Mouse (Mus musculus): Measurements from ENCODE around the gene Hoxb7.

Hoxb7 gene

DNA sequence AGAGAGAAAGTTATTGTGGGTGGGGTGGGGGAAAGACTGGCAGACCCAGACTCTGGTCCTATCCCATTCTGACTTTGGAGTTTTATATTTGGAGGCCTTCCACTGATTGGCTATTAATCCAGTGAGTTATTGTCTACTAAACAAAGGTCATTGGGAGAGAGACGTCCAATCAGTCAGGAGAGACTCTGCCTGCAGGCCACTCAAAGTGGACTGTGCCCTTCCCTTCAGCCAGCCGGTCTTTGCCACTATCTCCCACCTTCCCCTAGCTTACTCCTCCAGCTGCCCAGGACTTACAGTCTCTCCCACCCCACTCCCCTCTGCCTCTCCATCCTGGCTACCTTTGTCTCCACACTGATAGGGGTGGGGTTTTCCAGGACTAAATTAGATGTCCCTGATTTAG lies 50.2 kb downstream of the Hoxb7 start:
- DNase-seq (ENCODE audit: low spot score) = no peak

DNA sequence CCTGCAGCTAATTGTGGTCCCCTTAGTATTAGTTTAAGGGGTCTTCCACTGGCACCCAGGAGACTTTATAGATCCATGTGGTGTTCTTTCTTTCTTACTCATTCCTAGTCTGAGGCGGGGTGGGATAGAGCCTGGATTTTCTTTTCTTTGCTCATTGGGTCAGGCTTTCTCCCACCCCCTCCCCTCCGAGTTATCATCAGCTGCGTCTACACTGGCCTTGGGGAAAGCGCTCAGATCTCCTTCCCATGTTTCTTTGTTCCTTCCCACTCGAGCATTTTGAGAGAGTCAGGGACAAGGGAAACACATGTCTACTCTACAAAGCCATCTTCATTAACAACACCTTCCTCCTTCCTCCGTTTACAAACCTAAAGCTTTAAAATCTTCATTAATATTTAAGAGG lies 50.6 kb downstream of the Hoxb7 start:
- DNase-seq (ENCODE audit: low spot score) = no peak

GRCm38 (mm10) chr11:96338957-96339855 lies 52.8 kb downstream of the Hoxb7 start:
- no peak for DNase-seq (ENCODE audit: low spot score)

Data from yolk sac, embryonic 10.5 days (tissue).